Mouse (Mus musculus): ENCODE measurements around the gene Aldh1a2.
A peak's percentile ranks its signal among the peaks of the same experiment; 100 is the strongest.

The Aldh1a2 gene

GRCm38 (mm10) chr9:71216036-71216995, 727 bp downstream of the Aldh1a2 start:
- no peak for DNase-seq (ENCODE audit: low spot score)

- no peak for DNase-seq (ENCODE audit: low spot score)
Observed at GRCm38 (mm10) chr9:71216996-71217792, 1.6 kb downstream of the Aldh1a2 start.

GRCm38 (mm10) chr9:71217793-71218095, 2.2 kb downstream of the Aldh1a2 start:
- DNase-seq (ENCODE audit: low spot score): no peak

GRCm38 (mm10) chr9:71219161-71219560, 3.6 kb downstream of the Aldh1a2 start:
- DNase-seq (ENCODE audit: low spot score): no peak

GRCm38 (mm10) chr9:71220401-71220800, 4.8 kb downstream of the Aldh1a2 start:
- DNase-seq (ENCODE audit: low spot score): no peak

GRCm38 (mm10) chr9:71227226-71227970, 11.8 kb downstream of the Aldh1a2 start:
- no peak for DNase-seq (ENCODE audit: low spot score)

- no peak for DNase-seq (ENCODE audit: low spot score)
Observed at GRCm38 (mm10) chr9:71230011-71230410, 14.4 kb downstream of the Aldh1a2 start.

GRCm38 (mm10) chr9:71236540-71236939, 21.0 kb downstream of the Aldh1a2 start:
- no peak for DNase-seq (ENCODE audit: low spot score)

- no peak for DNase-seq (ENCODE audit: low spot score)
Observed at GRCm38 (mm10) chr9:71239926-71240325, 24.3 kb downstream of the Aldh1a2 start.

- no peak for DNase-seq (ENCODE audit: low spot score)
Observed at GRCm38 (mm10) chr9:71241515-71242411, 26.2 kb downstream of the Aldh1a2 start.

- DNase-seq (ENCODE audit: low spot score): no peak
Observed at GRCm38 (mm10) chr9:71242412-71242781, 26.8 kb downstream of the Aldh1a2 start.

- DNase-seq (ENCODE audit: low spot score): no peak
Observed at GRCm38 (mm10) chr9:71254380-71254779, 38.8 kb downstream of the Aldh1a2 start.

- no peak for DNase-seq (ENCODE audit: low spot score)
Observed at GRCm38 (mm10) chr9:71262711-71263110, 47.1 kb downstream of the Aldh1a2 start.

- peak; percentile 4 for DNase-seq (ENCODE audit: low spot score)
Observed at GRCm38 (mm10) chr9:71269711-71270110, 54.1 kb downstream of the Aldh1a2 start.

- no peak for DNase-seq (ENCODE audit: low spot score)
Observed at GRCm38 (mm10) chr9:71270205-71270604, 54.6 kb downstream of the Aldh1a2 start.

- no peak for DNase-seq (ENCODE audit: low spot score)
Observed at GRCm38 (mm10) chr9:71276149-71276721, 60.6 kb downstream of the Aldh1a2 start.

- no peak for DNase-seq (ENCODE audit: low spot score)
Observed at GRCm38 (mm10) chr9:71278741-71279140, 63.2 kb downstream of the Aldh1a2 start.

- no peak for DNase-seq (ENCODE audit: low spot score)
Observed at GRCm38 (mm10) chr9:71283156-71283555, 67.6 kb downstream of the Aldh1a2 start.

- DNase-seq (ENCODE audit: low spot score): no peak
Observed at GRCm38 (mm10) chr9:71285231-71285630, 69.6 kb downstream of the Aldh1a2 start.

- DNase-seq (ENCODE audit: low spot score): no peak
Observed at GRCm38 (mm10) chr9:71286420-71286819, 70.8 kb downstream of the Aldh1a2 start.

- DNase-seq (ENCODE audit: low spot score): no peak
Observed at GRCm38 (mm10) chr9:71288738-71289137, 73.1 kb downstream of the Aldh1a2 start.

Measured in adipocyte (in vitro differentiated cells).